Mouse (Mus musculus) C2C12 (cell line): ENCODE measurements around the gene Gm47289.

Source experiments
- CEBPB ChIP-seq: IDR thresholded peaks from one replicate; pipeline ENCODE4 v1.6.1; 2011; ENCODE audit warnings: low read depth, mild to moderate bottlenecking, control low read depth, moderate library complexity
- CTCF ChIP-seq: IDR thresholded peaks from one replicate; pipeline ENCODE4 v1.5.1; 2011; ENCODE audit not compliant: control insufficient read depth, insufficient read depth, insufficient read length
- MAX ChIP-seq: IDR thresholded peaks from one replicate; pipeline ENCODE4 v1.6.1; 2011; ENCODE audit warnings: mild to moderate bottlenecking, control low read depth
- MYOG ChIP-seq: IDR thresholded peaks from one replicate; pipeline ENCODE4 v1.6.1; 2011; ENCODE audit not compliant: control insufficient read depth, insufficient read length; ENCODE audit errors: extremely low read depth
- USF1 ChIP-seq: IDR thresholded peaks from one replicate; pipeline ENCODE4 v1.6.1; 2011; ENCODE audit warnings: low read depth, mild to moderate bottlenecking, control low read depth, moderate library complexity

DNA sequence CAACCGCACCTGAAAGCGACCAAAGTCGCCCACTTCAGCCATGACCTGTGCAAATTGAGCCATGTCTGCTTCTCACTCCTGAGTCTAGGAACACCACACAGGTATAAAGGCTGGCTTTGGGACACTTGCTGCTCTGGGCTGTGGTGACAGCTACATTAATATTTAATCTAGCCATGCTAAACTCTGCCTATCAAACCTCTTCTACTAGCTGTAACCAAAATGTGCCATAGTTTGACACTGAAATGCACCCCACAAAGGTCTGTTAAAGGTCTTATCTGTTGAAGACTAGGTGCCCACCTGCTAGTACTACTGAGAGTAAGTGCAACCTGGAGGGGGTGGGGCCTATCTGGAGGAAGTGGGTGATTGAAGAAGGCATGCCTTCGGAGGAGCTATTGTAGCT lies 50.0 kb downstream of the Gm47289 start, which contains the start of gene Slc22a13:
- TF ChIP-seq CTCF (no peak), MYOG (no peak), CEBPB (no peak), MAX (no peak), USF1 (no peak)
